Mouse (Mus musculus): ENCODE data around the gene Nsfl1c. TPM values are rescaled to one million over a fixed set of nuclear protein-coding genes. Genes with fewer than 3 reads are reported as not detected.

Gene Nsfl1c
- 158 TPM for total RNA-seq (2023)

DNA sequence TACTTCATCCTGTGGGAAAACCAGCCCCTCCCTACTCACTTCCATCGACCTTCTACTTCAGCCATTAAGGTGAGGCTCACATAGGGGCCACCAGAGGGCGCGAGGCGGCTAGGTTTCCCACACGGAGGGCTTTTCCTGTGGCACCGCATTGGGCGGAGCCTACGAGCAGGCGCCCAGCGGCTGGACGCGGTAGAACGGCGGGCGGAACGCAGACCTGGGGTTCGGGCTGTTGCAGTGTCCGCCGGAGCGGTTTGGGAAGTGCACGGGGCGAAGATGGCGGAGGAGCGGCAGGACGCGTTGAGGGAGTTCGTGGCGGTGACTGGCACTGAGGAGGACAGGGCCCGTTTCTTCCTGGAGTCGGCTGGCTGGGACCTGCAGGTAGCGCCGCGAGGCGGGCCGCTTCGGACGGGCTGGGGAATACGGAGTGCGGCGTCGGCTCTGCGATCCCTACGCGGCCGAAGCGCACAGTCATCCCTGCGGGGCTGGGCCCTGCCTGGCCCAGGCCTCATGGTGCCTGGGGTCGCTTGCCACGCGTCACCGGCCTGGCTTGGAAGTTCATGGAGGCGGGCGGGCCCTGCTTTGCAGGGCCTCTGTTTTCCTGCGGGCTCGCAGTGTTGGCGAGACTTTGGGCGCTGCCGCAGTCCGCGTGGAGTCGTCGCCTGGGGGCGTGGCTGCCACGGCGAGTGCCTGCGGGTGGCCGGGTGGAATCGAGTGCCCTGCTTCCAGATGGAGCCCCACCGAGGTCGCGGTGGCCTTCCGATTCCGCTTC lies at the start of gene Nsfl1c:
TSS of gene Nsfl1c (plus strand) at position 148 of the 769 bp plus-strand sequence.

DNA sequence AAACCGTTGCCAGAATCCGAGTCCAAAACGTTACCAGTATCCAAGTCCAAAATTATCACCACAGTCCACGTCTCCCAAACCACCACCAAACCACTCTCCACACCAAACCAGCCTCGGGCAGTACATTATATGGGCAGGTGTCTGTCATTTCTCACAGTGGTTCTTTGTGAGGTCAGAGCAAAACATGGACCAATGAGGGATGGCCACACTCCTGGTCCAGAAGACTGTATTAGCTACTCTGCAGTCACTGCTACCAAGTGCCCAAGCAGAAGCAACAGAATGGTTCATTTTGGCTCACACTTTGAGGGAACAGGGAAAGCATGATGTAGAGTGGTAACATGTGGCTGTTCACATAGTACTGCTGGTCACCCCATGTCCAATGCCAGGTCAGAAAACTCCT lies 17.9 kb upstream of the Nsfl1c start, which contains the start of gene 4921509C19Rik:
TSS of gene 4921509C19Rik (minus strand) at position 101 of the 400 bp plus-strand sequence.

DNA sequence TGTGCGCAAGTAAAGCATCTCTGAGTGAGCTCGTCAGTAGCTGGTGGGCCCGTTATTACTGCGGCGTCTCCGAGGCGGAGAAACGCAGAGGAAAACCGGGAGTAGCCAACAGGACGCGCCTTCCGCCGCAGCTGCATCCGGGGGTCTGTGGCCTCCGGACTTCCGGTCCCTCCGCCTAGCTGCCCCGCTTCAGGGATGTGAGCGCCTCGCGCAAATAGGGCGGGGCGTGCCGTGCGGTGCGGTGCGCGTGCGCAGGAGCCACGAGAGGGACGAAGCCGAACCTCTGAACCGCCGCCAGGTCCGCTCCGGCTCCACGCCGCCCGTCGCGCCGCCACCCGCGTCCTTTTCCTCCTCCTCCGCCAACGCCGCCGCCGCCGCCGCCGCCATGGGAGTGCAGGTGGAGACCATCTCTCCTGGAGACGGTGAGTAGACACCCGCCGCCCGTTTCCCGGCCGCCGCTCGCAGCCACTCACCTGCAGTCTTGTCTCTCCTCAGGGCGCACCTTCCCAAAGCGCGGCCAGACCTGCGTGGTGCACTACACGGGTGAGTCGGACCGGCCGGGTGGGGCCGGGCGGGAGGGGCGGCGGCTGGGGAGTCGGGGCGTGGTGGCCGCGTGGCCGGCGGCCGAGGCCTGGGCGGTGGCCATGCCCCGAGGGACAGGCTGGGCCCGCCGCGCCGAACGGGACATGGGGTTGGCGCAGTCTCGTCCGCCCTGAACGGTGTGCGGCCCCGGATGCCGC lies 48.5 kb downstream of the Nsfl1c start, which contains the start of gene Fkbp1a:
TSS of gene Fkbp1a (plus strand) at position 161 of the 740 bp plus-strand sequence.

Other genes with a start within 250 kb of the Nsfl1c start
- not detected for gene 4921509C19Rik, start 18.0 kb upstream of the Nsfl1c start, total RNA-seq (2023)
- gene Fkbp1a, start 48.3 kb downstream of the Nsfl1c start, total RNA-seq (2023): 155 TPM
- gene Sdcbp2, start 78.4 kb downstream of the Nsfl1c start, total RNA-seq (2023): 7.9 TPM
- gene Snph, start 138.4 kb downstream of the Nsfl1c start, total RNA-seq (2023): 9.2 TPM
- not detected for gene Rad21l, start 174.4 kb downstream of the Nsfl1c start, total RNA-seq (2023)
- not detected for gene Tmem74b, start 207.8 kb downstream of the Nsfl1c start, total RNA-seq (2023)

Data from CD4-positive naive resting alpha-beta T cell, adult 76 days (primary cell).